Mouse (Mus musculus) left cerebral cortex, adult 8-10 months (tissue): ENCODE results near the gene Unc5b. TPM values are rescaled to one million over a fixed set of nuclear protein-coding genes. Genes with fewer than 3 reads are reported as not detected.

Experiments
- DNase-seq, 2 experiments: peaks; one replicate each; pipeline ENCODE4 v3.0.0; 2022; ENCODE audit warnings: low spot score in 2 of 2
- total RNA-seq, 4 experiments: library from RNA; stranded (reverse); gene quantifications; 2 replicates each; pipeline ENCODE4 v1.2.4; 2022

Gene Unc5b
- total RNA-seq, 4 experiments from 2014 or later = 14.5 to 16.4 (median 15.3) TPM

DNA sequence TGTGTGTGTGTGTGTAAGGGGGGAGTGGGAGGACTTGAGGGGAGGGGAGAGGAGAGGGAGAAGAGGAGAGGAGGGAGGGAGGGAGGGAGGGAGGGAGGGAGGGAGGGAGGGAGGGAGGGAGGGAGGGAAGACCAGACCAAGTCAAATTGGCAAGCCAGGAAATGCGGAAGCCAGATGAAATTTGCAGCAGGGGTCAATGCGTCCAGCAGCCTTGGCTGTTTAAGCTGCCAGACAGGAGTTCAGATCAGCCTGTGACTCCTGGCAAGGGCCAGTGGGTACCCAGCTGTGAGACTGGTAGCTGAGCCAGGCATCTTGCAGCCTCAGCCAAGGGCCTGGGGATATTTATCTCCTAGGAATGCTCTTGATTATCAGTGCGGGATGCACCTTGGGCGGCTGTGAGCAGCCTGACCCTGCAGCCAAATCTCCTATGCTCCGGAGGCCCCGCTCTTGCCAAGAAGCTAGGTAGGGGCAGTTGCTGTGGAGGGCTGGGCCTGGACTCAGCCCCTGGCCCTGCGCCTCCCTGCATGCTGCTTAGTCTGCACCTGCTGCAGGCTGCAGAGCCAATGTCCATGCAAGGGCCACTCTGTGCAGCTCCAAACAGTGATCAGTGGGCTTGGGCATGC is 9.5 kb downstream of the Unc5b start:
- DNase-seq = no peak

DNA sequence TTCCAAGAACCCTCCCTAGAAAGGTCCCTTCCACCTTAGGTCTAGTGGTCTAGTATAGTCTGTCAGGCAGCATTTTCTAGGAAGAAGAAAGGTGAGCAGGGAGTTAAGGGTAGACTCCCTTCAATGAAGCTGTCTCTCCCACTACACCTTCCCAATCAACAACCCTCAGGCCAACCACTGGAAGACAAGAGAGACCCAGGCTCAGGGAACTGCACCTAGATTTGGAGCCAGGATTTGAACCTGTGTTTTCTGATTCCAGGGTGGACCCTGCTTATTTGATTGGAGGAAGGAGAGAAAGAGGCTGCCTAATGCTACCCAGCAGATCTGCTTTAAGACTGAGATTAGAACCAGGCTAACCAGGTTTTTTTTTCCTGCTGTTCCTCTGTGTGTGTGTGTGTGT is 10.1 kb downstream of the Unc5b start:
- DNase-seq = no peak

DNA sequence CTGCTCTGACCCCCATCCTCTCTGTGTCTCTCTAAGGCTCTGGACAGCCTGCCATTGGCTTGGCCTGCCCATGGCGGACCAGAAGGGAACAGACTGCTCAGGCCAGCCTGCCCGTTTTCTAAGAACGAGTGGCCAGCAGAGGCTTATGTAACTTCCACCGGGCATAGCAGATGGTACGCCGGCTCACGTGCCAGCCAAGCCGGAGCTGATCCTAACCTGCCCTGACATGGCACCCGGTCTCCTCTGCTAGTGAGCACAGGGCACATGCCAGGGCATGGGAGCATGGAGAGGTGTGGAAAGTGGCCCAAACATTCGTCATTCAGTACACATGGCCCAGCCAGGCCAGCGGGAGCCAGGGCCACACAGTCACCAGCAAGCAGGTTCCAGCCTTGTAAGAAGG is 10.8 kb downstream of the Unc5b start:
- no peak for DNase-seq

DNA sequence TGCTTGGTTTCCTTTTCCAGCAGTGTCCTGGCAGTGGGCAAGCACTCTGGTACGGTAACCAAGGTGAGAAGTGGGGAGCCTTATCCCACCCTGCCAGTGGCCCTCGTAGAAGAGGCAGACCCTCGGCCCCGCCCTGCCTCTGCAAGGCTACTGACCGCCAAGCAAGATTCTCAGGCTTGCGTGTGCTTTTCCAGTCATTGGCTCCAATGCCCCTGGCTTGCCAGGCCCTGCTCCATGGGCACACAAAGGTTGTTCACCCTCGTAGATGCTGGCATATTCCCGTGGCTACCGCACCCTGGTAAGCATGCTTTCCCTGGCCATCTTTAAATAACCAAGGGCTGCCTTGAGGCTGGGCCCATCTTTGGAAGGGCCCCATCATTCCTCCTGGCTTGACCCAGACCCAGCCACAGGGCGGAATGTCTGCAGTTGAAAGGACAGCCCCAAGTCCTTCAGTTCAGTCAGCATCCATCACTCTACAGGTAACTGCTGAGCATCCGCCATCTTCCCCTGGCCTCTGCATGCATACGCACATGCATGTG is 11.7 kb downstream of the Unc5b start:
- DNase-seq = no peak

DNA sequence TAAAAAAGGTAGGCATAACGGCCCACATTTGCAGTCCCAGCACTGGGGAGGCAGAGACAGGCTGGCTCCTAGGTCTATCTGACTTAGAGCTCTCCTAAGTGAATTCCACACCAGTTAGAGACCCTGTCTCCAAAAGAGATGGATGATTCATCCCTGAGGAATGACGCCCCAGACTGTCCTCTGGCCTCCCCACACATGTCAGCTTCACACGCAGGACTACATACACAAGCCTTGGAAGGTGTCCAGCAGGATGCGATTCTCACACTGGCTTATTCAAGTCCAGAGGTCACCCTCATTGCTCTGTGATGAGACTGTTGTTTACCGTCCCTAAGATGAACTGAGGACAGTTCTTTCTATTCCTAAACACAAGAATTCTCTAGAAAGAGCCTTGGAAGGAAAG is 12.2 kb downstream of the Unc5b start:
- DNase-seq = no peak

- no peak for DNase-seq
Observed at GRCm38 (mm10) chr10:60818708-60819107, 12.7 kb downstream of the Unc5b start.

- no peak for DNase-seq
Observed at GRCm38 (mm10) chr10:60817868-60818267, 13.5 kb downstream of the Unc5b start.

DNA sequence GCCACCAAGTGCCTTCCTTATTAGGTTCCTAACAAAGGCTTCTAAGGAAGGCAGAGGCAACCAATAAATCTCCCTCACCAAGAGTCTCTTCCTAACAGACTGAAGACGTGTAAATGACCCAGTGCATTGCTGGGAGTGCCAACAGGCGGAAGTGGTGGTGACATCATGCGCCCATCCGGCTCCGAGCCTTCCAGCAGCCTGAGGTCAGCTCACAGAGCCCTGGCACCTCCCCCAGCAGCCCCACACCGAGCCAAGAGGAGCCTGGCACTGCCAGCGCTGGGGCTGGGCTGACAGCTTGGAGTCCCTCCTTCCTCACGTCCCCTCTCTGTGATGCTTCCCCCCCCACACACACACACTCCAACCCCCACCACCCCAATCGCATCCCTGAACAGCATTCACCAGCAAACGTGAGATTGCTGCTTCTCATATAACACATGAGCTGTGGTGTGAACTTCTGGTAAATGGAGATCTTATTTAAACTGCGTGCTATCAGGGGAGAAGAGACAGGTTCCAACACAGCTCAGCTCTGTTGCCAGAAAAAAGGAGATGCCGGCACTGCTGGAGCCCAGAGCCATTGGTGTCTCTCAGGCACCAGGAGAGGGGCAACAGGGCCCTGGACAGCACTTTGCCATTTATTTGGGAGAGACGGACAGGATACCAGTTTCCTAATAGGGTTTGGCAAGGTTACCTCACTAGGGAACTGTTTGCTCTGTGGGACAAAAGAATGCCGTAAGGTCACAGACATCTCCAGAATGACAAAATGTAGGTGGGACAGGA is 14.3 kb downstream of the Unc5b start:
- DNase-seq = peak in 1 of 2 experiments; percentile 82

DNA sequence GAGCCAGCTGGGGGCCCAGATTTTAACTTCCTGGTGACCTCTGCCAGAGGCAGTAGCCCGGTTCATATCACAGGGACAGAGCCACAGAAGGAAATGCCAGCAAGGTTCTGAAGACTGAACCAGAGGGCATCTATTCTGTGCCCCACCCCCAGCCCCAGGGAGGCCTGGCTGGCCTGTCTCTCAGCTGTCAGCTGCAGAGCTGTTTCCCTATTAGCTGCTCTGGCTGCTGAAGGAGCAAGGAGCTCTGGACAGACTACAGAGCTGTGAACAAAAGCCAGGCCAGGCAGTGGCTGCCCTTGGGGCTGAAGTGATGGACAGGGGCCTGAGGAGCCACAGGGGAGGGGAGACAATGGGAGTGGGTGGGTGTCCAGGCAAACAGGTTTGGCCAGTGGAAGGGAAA is 15.5 kb downstream of the Unc5b start:
- DNase-seq = no peak

- DNase-seq = no peak
Observed at GRCm38 (mm10) chr10:60815059-60815458, 16.3 kb downstream of the Unc5b start.

- no peak for DNase-seq
Observed at GRCm38 (mm10) chr10:60814444-60815057, 16.8 kb downstream of the Unc5b start.

DNA sequence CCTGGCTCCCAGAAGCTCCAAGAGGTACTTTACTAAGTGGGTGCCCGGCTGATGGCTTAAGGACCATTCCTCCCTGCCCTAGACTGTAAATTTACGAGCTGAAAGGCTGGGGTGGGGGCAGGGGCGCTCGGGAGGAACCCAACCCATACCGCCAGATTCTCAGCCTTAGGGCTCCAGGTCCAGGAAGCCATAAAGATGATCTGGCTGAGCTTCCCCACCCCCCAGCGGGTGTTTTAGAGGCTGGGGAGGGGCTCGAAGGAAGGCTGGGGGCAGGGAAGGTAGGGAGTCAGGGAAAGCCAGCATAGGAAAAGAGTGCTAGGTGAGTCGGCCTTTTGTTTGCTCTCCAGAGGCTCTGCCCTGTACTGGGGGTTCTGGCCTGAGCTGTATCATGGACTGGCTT is 17.8 kb downstream of the Unc5b start:
- no peak for DNase-seq

DNA sequence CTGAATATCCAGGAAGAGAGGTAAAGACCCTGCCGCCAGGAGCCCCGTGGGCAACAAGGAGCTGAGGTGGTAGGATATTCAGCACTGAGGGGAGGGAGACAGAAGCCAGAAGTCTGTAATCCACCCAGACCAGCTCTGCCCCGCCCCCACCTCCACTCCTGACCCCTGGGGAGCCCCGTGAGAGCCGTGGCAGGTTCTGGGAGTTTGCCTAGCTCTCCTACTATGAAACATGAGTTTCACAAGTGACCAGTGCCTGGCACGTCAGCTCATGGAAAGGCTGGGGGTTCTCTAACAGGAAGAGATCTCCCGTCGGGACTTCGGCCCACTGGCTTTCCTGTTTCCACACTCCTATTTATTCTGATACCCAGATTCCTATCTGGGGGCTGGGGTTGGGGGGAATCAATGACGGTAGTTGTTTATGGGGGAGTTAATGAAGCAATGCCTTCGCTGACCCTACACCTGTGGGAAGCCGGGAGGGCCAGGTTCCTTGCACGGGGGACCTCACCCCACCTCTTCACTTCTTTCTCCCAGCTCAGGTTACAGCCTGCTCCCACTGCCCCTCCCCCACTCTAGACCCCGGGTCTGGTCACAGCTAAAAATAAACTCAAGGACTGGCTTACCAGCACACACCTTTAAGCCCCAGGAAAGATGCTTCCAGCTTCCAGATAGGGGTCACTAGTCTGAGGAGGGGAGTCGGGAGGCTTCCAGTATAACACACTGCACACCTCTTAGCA is 19.4 kb downstream of the Unc5b start:
- no peak for DNase-seq

DNA sequence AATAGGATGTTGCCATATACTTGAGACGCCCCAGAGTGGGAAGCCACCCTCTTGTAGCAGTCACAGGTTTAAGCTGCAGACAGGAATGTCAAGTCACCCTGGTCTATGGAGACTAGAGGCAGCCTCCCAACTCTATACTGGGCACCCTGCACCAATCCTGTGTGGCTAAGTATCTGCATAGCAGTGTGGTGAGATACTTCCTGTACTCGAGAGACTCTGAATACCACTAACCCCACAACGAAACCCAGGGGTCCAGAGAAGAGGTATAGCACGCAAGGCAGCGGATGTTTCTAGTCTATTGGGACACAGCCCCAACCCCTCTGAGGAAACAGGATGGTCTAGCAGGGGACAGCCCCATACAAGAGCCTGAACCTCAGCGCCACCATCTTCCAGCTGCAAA is 22.9 kb downstream of the Unc5b start:
- no peak for DNase-seq

- no peak for DNase-seq
Observed at GRCm38 (mm10) chr10:60807531-60808185, 23.7 kb downstream of the Unc5b start.

GRCm38 (mm10) chr10:60806207-60806538 is 25.2 kb downstream of the Unc5b start:
- no peak for DNase-seq

- no peak for DNase-seq
Observed at GRCm38 (mm10) chr10:60805436-60806206, 25.8 kb downstream of the Unc5b start.

- no peak for DNase-seq
Observed at GRCm38 (mm10) chr10:60804865-60805264, 26.5 kb downstream of the Unc5b start.

GRCm38 (mm10) chr10:60803971-60804370 is 27.4 kb downstream of the Unc5b start:
- no peak for DNase-seq

- DNase-seq = no peak
Observed at GRCm38 (mm10) chr10:60801898-60802412, 29.4 kb downstream of the Unc5b start.
